Mouse (Mus musculus): Measurements from ENCODE around the gene Senp3.

- TF ChIP-seq CTCF (IDR thresholded peaks at IDR 0.05): no peak
- TF ChIP-seq EP300 (IDR thresholded peaks at IDR 0.05): no peak
These were observed 15.2 kb downstream of the Senp3 start for GRCm38 (mm10) chr11:69666665-69667005.
